Mouse (Mus musculus): ENCODE measurements at regions not wholly inside any gene's neighbourhood (a gene's known extent, or its start where the extent isn't known, plus 50 kb on each side); places are given as distances from the start of the nearest gene placed in this dataset.

DNA sequence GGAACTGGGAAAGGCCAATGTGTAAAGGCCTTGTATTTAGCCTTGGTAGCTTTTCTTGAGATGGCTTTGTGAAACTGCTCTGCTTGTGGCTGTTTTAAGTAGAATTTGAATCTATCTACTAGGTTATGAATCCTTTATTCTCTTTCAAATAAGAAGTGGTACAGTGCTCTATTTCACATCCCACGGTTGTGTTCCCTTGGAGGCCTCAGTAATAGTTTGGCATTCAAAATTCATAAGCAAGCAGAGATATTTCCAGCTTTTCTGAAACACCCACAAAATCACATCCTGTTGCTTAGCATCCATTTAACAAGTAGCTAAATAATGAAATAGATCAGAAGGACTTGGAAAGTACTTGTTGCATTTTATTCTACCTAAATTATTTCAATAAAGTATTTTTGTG, 298.8 kb upstream of the Dab2 start:
- no peak for TF ChIP-seq GATA4 (IDR thresholded peaks at IDR 0.05; ENCODE audit: insufficient replicate concordance, low read length)

DNA sequence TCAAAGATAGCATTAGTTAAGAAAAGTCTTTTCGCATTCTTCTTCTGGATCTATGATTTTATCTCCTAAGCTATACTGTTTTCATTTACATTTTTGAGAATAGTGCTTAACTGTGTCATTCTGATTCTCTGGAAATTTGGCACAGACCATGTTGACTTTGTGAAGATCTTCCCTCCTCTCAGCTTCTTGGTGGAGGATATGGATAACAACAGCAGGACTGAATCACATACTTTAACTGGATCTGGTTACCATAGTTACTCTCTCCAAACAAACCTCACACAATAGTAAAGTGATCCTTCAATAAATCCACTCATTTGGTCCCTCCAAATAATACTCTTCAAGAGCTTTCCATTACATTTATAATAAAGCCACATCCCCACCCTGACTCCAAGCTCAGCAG, 298.2 kb upstream of the Dab2 start:
- no peak for TF ChIP-seq GATA4 (IDR thresholded peaks at IDR 0.05; ENCODE audit: insufficient replicate concordance, low read length)

DNA sequence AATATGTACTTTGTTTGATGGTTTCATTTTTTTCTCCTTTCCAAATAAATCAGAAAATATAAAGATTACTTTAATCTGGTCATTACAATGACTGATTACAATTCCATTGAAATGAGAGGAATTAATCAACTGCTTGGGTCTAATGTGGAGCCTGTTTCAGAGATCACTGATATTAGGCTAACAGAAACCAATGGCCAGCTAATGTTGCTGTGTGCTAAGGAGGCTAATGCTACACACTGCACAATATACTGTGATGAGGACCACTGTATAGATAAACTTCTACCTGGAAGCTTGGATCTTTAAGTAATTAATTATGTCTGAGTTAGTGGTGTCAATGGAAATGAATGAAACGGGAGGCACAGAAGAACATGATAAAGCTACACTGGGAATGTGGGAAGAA, 284.6 kb upstream of the Dab2 start:
- TF ChIP-seq GATA4 (IDR thresholded peaks at IDR 0.05; ENCODE audit: insufficient replicate concordance, low read length): no peak

DNA sequence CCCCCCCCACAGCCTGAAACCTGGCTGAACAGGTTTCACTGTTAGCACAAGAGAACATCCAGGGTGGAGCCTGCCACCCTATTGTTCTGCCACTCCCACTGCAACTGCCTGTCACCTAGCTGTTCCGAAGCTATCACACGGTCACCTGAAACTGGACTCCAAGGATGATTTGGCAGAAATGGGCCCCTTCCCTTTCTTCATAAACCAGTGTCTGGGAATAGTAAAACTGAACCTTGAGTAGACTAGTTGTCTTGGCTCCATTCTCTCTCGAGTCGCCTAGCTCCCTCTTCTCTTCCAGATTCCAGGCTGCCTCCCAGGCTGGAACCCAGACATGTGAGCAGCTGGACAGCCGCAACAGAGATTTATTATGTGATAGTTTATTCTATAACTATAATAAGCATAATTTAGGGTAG, 282.9 kb upstream of the Dab2 start:
- no peak for TF ChIP-seq GATA4 (IDR thresholded peaks at IDR 0.05; ENCODE audit: insufficient replicate concordance, low read length)

DNA sequence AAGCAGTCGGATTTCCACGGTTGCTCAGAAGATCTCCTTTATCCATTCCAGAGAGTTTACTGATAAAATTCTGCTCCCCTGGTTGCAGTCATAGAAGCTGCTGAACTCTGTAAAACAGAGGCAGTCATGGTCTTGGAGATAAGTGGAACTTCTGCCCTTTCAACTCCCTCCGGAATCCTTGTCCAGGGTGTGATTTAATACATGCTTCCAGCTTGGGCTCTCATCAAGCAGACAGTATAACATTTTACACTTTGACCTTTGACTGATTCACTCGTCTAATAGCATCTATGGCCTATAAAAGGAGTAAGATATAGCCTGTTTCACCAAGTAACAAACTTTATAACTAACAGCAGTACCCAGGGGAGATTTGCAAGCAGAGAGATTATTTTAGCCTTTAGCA, 274.0 kb upstream of the Dab2 start:
- no peak for TF ChIP-seq GATA4 (IDR thresholded peaks at IDR 0.05; ENCODE audit: insufficient replicate concordance, low read length)

DNA sequence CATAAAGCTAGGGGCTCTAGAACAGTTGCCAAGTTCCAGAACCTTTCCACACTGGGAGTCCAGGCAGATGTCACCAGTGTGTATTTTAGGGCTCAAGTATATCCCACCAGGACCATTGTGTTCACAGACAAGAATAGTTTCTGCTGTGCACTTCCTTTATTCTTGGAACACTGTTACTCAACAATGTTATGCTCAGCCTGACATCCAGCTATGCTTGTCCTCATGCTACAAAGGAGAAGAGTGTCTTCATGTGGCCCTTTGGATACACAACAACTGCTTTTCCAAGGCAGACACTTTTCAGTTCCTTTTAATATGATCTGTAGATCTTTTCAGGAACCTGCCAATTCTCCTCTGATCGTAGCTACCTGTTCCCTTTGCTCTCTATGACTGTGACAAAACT, 270.4 kb upstream of the Dab2 start:
- TF ChIP-seq GATA4 (IDR thresholded peaks at IDR 0.05; ENCODE audit: insufficient replicate concordance, low read length): no peak

DNA sequence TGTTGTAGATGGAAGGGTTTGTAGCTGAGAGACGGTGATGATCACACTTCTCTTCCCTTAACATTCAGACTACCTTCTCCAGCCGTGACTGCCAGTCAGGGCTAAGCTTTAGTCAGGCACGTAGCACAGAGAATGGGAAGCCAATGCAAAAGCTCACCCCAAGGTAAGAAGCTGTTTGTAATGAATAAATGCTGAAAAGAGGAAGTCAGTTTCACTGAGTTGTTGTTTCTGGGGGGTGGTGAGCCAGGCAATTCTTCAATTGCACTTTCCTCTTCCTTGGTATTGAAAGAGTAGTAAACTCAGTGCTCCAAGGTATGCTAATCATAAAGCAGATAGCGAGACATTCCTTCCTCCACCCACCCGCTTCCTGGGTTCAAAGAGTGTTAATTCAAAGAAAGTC, 269.2 kb upstream of the Dab2 start:
- no peak for TF ChIP-seq GATA4 (IDR thresholded peaks at IDR 0.05; ENCODE audit: insufficient replicate concordance, low read length)

DNA sequence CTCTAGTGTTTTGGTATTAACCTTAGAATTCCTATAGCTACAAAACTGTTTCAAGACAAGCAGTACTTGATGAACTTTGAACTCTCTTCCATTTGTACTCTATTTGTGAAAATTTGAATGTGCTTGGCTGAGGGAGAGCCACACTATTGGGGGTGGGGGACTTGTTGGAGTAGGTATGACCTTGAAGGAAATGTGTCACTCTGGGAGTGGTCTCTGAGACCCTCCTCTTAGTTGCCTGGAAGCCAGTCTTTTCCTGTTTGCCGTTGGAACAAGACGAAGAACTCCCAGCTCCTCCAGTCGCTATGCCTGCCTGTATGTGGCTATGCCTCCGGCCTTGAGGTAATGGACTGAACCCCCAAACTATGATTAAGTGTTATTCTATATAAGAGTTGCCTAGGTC, 265.4 kb upstream of the Dab2 start:
- no peak for TF ChIP-seq GATA4 (IDR thresholded peaks at IDR 0.05; ENCODE audit: insufficient replicate concordance, low read length)

DNA sequence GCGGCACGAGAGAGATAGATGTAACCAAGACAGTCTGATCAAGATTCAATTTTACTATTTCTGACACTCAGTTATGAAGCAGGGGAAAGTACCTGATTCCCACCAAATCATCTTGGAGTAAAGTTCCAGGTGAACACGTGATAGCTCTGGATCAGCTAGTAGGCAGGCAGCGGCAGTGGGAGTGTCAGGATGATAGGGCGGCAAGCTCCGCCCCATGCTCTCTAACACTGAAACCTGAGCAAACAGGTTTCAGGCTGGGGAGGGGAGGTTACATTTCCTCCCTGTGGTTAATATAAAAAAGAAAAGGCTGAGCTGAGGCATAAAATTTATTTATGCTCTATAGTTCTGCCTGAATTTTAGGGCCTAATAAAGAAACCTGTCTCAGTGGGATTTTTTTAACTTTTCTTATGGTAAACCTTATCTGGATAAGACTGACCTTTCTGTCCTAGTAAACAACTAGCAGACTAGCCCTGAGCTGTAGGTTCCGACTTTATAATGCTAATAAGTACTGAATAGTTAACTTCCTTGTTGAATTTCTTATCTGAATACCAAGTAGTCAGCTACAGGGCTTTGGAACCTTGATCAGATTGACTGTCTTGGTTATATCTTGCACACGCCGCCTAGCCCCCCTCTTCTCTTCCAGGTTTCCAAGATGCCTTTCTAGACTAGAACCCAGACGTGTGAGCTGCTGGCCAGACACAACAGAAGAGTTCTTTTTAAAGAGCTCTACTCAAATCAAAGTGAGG, 254.9 kb upstream of the Dab2 start:
- no peak for TF ChIP-seq GATA4 (IDR thresholded peaks at IDR 0.05; ENCODE audit: insufficient replicate concordance, low read length)

DNA sequence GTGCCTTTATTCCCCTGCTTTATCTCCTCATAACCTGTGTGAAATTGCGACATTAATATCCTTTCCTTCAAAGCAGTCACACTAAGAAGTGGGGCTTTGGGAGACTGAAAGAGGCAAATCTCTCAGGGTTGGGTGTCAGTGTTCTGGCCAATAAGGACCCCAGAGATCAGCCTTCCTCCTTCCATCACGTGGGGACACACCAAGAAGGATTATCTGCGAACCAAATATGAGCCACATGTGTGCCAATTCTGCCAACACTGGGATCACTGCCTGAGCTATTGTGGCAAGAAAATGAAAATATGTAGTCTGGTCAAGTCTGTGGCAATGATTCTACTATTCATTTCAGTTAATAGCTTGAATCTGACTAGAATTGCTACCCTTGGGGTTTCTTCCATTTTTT, 243.9 kb upstream of the Dab2 start:
- no peak for TF ChIP-seq GATA4 (IDR thresholded peaks at IDR 0.05; ENCODE audit: insufficient replicate concordance, low read length)

DNA sequence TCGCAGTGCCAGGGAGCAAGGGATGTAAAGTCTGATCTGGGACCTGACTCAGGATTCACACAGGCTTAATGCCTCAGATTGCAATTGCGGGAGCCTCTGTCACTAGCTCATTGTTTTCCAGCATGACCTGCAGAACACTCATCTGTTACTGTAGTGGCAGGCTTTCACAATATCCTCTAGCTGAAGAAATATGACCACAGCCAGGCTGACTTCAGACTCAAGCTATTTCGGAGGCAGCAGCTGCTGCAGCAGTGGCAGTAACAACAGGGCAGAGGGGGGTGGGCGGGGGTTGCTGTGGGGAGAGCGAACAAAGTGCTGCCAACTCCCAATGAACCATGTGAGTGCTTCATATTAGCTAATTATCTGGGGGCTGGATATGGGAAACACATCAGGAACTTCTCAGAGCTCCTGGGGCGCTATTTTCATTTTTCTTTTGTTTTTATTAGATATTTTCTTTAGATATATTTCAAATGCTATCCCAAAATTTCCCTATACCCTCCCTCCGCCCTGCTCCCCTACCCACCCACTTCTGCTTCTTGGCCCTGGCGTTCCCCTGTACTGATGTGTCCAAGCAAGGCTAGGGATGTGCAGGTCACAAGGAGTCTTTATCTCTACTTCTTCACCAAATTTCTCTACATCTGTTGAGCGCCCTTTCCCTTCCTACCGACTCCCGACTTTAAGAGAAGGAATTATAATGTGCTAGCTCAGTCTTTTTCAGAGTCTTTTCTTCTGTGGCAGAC, 242.5 kb upstream of the Dab2 start:
- TF ChIP-seq GATA4 (IDR thresholded peaks at IDR 0.05; ENCODE audit: insufficient replicate concordance, low read length): no peak

DNA sequence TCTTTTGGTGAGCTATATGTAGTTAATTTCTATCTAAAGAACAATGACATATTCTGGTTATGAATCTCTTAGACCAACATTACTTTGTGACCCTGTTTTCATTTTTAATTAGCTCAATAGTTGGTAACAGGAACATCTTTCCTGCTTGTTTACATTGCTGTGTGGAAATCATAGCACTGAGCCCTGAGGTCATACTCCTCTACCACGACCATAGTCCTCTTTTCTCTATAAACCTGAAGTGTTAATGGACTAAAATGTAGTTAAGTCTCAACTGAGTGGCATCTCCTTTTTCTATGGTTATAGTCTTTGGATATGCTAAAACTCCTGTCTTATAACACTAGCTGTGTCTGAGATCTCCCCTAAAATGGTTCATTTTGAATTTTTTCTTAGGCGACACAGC, 240.2 kb upstream of the Dab2 start:
- no peak for TF ChIP-seq GATA4 (IDR thresholded peaks at IDR 0.05; ENCODE audit: insufficient replicate concordance, low read length)

DNA sequence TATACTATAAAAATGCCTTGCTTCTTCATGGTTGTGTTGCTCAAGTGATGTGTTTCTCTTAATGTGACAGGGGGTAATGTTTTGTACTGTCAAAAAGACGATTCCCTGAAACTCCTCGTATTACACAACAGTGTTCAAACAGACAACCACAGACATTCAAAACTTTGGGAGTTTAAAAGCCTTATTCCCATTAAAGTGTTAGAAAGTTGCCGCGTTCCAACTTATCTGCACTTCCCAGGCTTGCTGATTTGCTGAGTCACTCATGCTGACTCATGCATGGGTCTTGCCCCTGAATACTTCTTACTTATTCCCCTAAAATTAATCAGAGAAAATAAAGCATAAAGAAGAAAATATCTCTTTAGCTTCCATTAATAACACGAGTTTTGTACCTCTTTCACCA, 239.8 kb upstream of the Dab2 start:
- no peak for TF ChIP-seq GATA4 (IDR thresholded peaks at IDR 0.05; ENCODE audit: insufficient replicate concordance, low read length)

DNA sequence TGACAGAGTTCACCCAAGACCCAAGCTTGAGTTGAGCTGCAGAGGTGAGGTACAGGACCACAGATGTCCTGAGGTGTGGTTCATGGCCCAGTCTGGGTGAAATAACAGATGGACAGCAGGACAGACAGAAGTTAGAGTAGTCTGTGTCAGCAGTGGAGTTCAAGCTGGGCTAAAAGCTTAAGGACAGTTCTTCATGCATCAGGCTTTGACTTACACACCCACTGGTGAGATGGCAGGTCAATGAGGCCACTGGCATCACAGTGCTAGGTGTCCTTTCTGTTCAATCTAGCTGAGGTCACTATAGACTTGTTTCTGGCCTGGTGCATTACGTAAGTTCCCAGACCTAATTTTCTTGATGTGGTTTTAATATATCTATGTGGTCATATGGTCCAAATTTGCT, 238.9 kb upstream of the Dab2 start:
- no peak for TF ChIP-seq GATA4 (IDR thresholded peaks at IDR 0.05; ENCODE audit: insufficient replicate concordance, low read length)

DNA sequence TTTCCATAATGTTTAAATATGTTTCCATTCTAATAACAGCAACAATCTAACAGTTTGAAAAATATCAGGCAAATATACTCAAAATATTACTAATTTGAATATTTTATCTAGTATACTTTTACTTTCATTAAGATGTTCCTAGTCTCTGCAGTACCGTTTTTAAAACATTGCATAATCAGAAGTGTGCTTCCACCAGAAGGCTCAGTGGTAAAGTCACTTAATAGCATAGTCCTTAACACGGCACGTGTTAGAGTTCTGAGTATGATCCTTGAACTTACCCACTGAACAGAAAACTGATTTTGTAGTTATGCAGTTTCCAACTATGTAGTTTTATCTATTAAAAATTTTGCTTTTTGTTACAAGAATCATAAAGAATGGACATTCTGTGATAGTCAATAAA, 234.5 kb upstream of the Dab2 start:
- no peak for TF ChIP-seq GATA4 (IDR thresholded peaks at IDR 0.05; ENCODE audit: insufficient replicate concordance, low read length)

DNA sequence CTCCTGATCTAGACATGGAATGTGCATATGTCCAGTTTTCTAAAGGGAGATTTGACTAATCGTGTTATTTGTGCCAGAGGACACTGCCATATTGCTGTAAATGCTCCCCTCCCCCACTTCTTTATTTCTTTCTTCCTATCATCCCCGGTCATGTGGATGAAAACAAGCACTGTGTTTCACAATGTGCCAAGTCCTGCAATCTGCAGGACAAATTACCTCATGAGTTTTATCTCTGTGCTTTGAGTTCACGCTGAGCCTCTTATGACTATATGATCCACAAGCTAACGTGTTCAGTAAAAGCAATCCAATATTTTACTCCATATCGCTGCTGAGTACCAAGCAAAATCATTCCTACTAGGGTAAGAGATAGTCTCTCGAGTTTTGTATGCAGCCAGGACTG, 232.2 kb upstream of the Dab2 start:
- TF ChIP-seq GATA4 (IDR thresholded peaks at IDR 0.05; ENCODE audit: insufficient replicate concordance, low read length): no peak

DNA sequence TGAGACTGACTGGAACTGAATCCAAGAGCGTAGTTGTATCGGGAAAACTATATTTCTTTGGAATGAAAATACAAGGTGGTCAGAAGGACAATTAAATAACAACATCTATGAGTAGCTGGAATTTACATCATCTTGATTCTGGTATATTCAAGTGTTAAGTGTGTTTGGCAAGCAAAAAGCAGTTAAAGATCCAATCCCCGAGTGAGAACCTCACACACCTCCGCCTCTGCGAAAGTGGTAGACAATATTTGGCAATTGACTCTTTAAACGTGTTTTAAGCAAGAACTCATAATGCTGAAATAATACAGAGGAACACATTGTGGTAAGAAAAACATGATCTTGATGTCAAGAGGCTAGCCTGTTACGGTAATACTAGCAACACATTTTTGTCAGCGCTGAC, 231.2 kb upstream of the Dab2 start:
- no peak for TF ChIP-seq GATA4 (IDR thresholded peaks at IDR 0.05; ENCODE audit: insufficient replicate concordance, low read length)
